Mouse (Mus musculus) heart, postnatal 0 days (tissue): ENCODE measurements around the gene Ugt1a10.
"Not testable (repeated sequence)": the region's sequence is repeated elsewhere in the genome, so short reads cannot be mapped to it uniquely, and the experiment has no call there.

Source experiments
- CTCF ChIP-seq: IDR thresholded peaks from 2 replicates; pipeline ENCODE4 v1.5.1; 2016; ENCODE audit warnings: antibody characterized with exemption, control low read depth, low read depth
- EP300 ChIP-seq: IDR thresholded peaks from 2 replicates; pipeline ENCODE4 v1.6.1; 2016; ENCODE audit warnings: antibody characterized with exemption, low read depth

DNA sequence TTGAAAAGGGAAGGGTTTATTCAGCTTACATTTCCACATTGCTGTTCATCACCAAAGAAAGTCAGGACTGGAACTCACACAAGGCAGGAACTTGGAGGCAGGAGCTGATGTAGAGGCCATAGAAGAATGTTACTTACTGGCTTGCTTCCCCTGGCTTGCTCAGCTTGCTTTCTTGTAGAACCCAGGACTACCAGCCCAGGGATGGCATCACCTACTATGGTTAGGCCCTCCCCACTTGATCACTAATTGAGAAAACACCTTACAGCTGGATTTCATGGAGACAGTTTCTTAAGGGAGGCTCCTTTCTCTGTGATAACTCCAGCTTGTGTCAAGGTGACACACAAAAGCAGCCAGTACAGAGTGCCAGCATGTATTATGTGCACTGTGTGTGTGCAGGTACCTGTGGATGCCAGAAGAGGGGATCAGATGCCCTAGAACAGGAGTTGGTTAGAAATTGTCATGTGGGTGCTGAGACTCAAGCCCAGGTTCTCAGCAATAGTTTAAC, 167.9 kb downstream of the Ugt1a10 start:
- TF ChIP-seq CTCF, EP300: not testable (repeated sequence)
